Mouse (Mus musculus): ENCODE data around the gene Pole3. TPM values are rescaled to one million over a fixed set of nuclear protein-coding genes. Genes with fewer than 3 reads are reported as not detected.

Pole3 gene
- polyA plus RNA-seq, 1 experiment: 34.0 TPM

GRCm38 (mm10) chr4:62562006-62562405, 37.1 kb upstream of the Pole3 start:
- Histone ChIP-seq H3K4me1 (ENCODE audit: control insufficient read depth, insufficient read depth, low read length) (no peaks in the 10 kb centered on the region), H3K27ac (ENCODE audit: insufficient read depth, low read length) (no peak overlapping the region), H3K4me3 (ENCODE audit: low read depth, low read length) (no peak overlapping the region), H3K36me3 (ENCODE audit: control insufficient read depth, insufficient read depth, low read length, poor library complexity, severe bottlenecking) (no peaks in the 10 kb centered on the region), H3K27me3 (ENCODE audit: control insufficient read depth, insufficient read depth, low read length, poor library complexity, severe bottlenecking) (no peaks in the 10 kb centered on the region; the same call in 1 of the 2 replicates), H3K9ac (ENCODE audit: low read depth, poor library complexity, severe bottlenecking) (no peak overlapping the region), H3K9me3 (replicated peaks; ENCODE audit: control insufficient read depth, insufficient read depth, low read length, poor library complexity, severe bottlenecking) (no peaks in the 10 kb centered on the region)
- TF ChIP-seq POLR2A (IDR thresholded peaks at IDR 0.05; ENCODE audit: insufficient read depth, low read length): no peak

GRCm38 (mm10) chr4:62561630-62562001, 36.7 kb upstream of the Pole3 start:
- no peak overlapping the region for H3K4me3 ChIP-seq (ENCODE audit: low read depth, low read length)
- no peaks in the 10 kb centered on the region; the same call in 1 of the 2 replicates for H3K27me3 ChIP-seq (ENCODE audit: control insufficient read depth, insufficient read depth, low read length, poor library complexity, severe bottlenecking)
- no peak for TF ChIP-seq EP300 (IDR thresholded peaks at IDR 0.05; ENCODE audit: insufficient read depth, low read depth, low read length)
- no peak for TF ChIP-seq POLR2A (IDR thresholded peaks at IDR 0.05; ENCODE audit: insufficient read depth, low read length)
- no peak for TF ChIP-seq CTCF (IDR thresholded peaks at IDR 0.05; ENCODE audit: low read depth, low read length)
- no peak overlapping the region for H3K9ac ChIP-seq (ENCODE audit: low read depth, poor library complexity, severe bottlenecking)
- H3K4me1 ChIP-seq (ENCODE audit: control insufficient read depth, insufficient read depth, low read length): no peaks in the 10 kb centered on the region
- H3K36me3 ChIP-seq (ENCODE audit: control insufficient read depth, insufficient read depth, low read length, poor library complexity, severe bottlenecking): no peaks in the 10 kb centered on the region
- no peak overlapping the region for H3K27ac ChIP-seq (ENCODE audit: insufficient read depth, low read length)
- no peaks in the 10 kb centered on the region for H3K9me3 ChIP-seq (replicated peaks; ENCODE audit: control insufficient read depth, insufficient read depth, low read length, poor library complexity, severe bottlenecking)

GRCm38 (mm10) chr4:62560963-62561629, 36.2 kb upstream of the Pole3 start:
- Histone ChIP-seq H3K9ac (ENCODE audit: low read depth, poor library complexity, severe bottlenecking) (no peak overlapping the region), H3K36me3 (ENCODE audit: control insufficient read depth, insufficient read depth, low read length, poor library complexity, severe bottlenecking) (no peaks in the 10 kb centered on the region), H3K27ac (ENCODE audit: insufficient read depth, low read length) (no peak overlapping the region), H3K9me3 (replicated peaks; ENCODE audit: control insufficient read depth, insufficient read depth, low read length, poor library complexity, severe bottlenecking) (no peaks in the 10 kb centered on the region), H3K27me3 (ENCODE audit: control insufficient read depth, insufficient read depth, low read length, poor library complexity, severe bottlenecking) (no peaks in the 10 kb centered on the region; the same call in 1 of the 2 replicates), H3K4me3 (ENCODE audit: low read depth, low read length) (no peak overlapping the region), H3K4me1 (ENCODE audit: control insufficient read depth, insufficient read depth, low read length) (no peaks in the 10 kb centered on the region)
- TF ChIP-seq EP300 (IDR thresholded peaks at IDR 0.05; ENCODE audit: insufficient read depth, low read depth, low read length): no peak
- TF ChIP-seq CTCF (IDR thresholded peaks at IDR 0.05; ENCODE audit: low read depth, low read length): no peak
- TF ChIP-seq POLR2A (IDR thresholded peaks at IDR 0.05; ENCODE audit: insufficient read depth, low read length): no peak

- Histone ChIP-seq H3K36me3 (ENCODE audit: control insufficient read depth, insufficient read depth, low read length, poor library complexity, severe bottlenecking) (no peaks in the 10 kb centered on the region), H3K9me3 (replicated peaks; ENCODE audit: control insufficient read depth, insufficient read depth, low read length, poor library complexity, severe bottlenecking) (no peaks in the 10 kb centered on the region), H3K4me3 (ENCODE audit: low read depth, low read length) (no peak within 1 kb of the TSS), H3K4me1 (ENCODE audit: control insufficient read depth, insufficient read depth, low read length) (no peaks in the 10 kb centered on the region), H3K27ac (ENCODE audit: insufficient read depth, low read length) (no peak within 1 kb of the TSS), H3K9ac (ENCODE audit: low read depth, poor library complexity, severe bottlenecking) (no peak within 1 kb of the TSS), H3K27me3 (ENCODE audit: control insufficient read depth, insufficient read depth, low read length, poor library complexity, severe bottlenecking) (no peaks in the 10 kb centered on the region; the same call in 1 of the 2 replicates)
- TF ChIP-seq CTCF (IDR thresholded peaks at IDR 0.05; ENCODE audit: low read depth, low read length) (no peak), POLR2A (IDR thresholded peaks at IDR 0.05; ENCODE audit: insufficient read depth, low read length) (no peak), EP300 (IDR thresholded peaks at IDR 0.05; ENCODE audit: insufficient read depth, low read depth, low read length) (no peak)
These were observed 35.0 kb upstream of the Pole3 start, which contains the start of gene Rgs3 for GRCm38 (mm10) chr4:62559797-62560329. TSS of gene Rgs3 (plus strand) at chr4:62559847.

GRCm38 (mm10) chr4:62557436-62557835, 32.6 kb upstream of the Pole3 start:
- Histone ChIP-seq H3K4me3 (ENCODE audit: low read depth, low read length) (no peak overlapping the region), H3K27ac (ENCODE audit: insufficient read depth, low read length) (no peak overlapping the region), H3K4me1 (ENCODE audit: control insufficient read depth, insufficient read depth, low read length) (no peaks in the 10 kb centered on the region), H3K36me3 (ENCODE audit: control insufficient read depth, insufficient read depth, low read length, poor library complexity, severe bottlenecking) (no peaks in the 10 kb centered on the region), H3K9me3 (replicated peaks; ENCODE audit: control insufficient read depth, insufficient read depth, low read length, poor library complexity, severe bottlenecking) (no peaks in the 10 kb centered on the region), H3K27me3 (ENCODE audit: control insufficient read depth, insufficient read depth, low read length, poor library complexity, severe bottlenecking) (no peaks in the 10 kb centered on the region; the same call in 1 of the 2 replicates), H3K9ac (ENCODE audit: low read depth, poor library complexity, severe bottlenecking) (no peak overlapping the region)
- TF ChIP-seq EP300 (IDR thresholded peaks at IDR 0.05; ENCODE audit: insufficient read depth, low read depth, low read length): no peak
- no peak for TF ChIP-seq CTCF (IDR thresholded peaks at IDR 0.05; ENCODE audit: low read depth, low read length)
- TF ChIP-seq POLR2A (IDR thresholded peaks at IDR 0.05; ENCODE audit: insufficient read depth, low read length): no peak

GRCm38 (mm10) chr4:62551966-62552365, 27.1 kb upstream of the Pole3 start:
- TF ChIP-seq CTCF (IDR thresholded peaks at IDR 0.05; ENCODE audit: low read depth, low read length): no peak
- no peak for TF ChIP-seq POLR2A (IDR thresholded peaks at IDR 0.05; ENCODE audit: insufficient read depth, low read length)
- TF ChIP-seq EP300 (IDR thresholded peaks at IDR 0.05; ENCODE audit: insufficient read depth, low read depth, low read length): no peak
- H3K9ac ChIP-seq (ENCODE audit: low read depth, poor library complexity, severe bottlenecking): no peak overlapping the region
- H3K27me3 ChIP-seq (ENCODE audit: control insufficient read depth, insufficient read depth, low read length, poor library complexity, severe bottlenecking): no peaks in the 10 kb centered on the region; the same call in 1 of the 2 replicates
- no peak overlapping the region for H3K4me3 ChIP-seq (ENCODE audit: low read depth, low read length)
- no peak overlapping the region for H3K27ac ChIP-seq (ENCODE audit: insufficient read depth, low read length)
- H3K9me3 ChIP-seq (replicated peaks; ENCODE audit: control insufficient read depth, insufficient read depth, low read length, poor library complexity, severe bottlenecking): no peaks in the 10 kb centered on the region
- no peaks in the 10 kb centered on the region for H3K36me3 ChIP-seq (ENCODE audit: control insufficient read depth, insufficient read depth, low read length, poor library complexity, severe bottlenecking)
- H3K4me1 ChIP-seq (ENCODE audit: control insufficient read depth, insufficient read depth, low read length): no peaks in the 10 kb centered on the region

Measured in ES-Bruce4 (cell line).